Mouse (Mus musculus) embryonic facial prominence, embryonic 12.5 days (tissue): ENCODE results near the gene Abcc5. TPM values are rescaled to one million over a fixed set of nuclear protein-coding genes. Genes with fewer than 3 reads are reported as not detected.
"Not testable (repeated sequence)": the region's sequence is repeated elsewhere in the genome, so short reads cannot be mapped to it uniquely, and the experiment has no call there.

ENCODE experiments used
- ATAC-seq: fragments of 200-750 bp; cut with Nextera tagmentation; 2 replicates; pipeline ENCODE4 v1.8.0; 2017; ENCODE audit not compliant: insufficient number of reproducible peaks, insufficient read depth, low FRiP score, low TSS enrichment
- H3K27ac ChIP-seq: fragments of 300-500 bp; sonication (generic); 2 replicates; pipeline ENCODE4 v1.5.1; 2016; ENCODE audit warnings: mild to moderate bottlenecking
- H3K27me3 ChIP-seq: fragments of 300-500 bp; sonication (generic); 2 replicates; pipeline ENCODE4 v1.6.1; 2016; ENCODE audit warnings: mild to moderate bottlenecking, moderate library complexity
- H3K36me3 ChIP-seq: fragments of 300-500 bp; sonication (generic); 2 replicates; pipeline ENCODE4 v1.6.1; 2016; ENCODE audit warnings: mild to moderate bottlenecking
- H3K4me1 ChIP-seq: fragments of 300-500 bp; sonication (generic); 2 replicates; pipeline ENCODE4 v1.6.1; 2016
- H3K4me2 ChIP-seq: fragments of 300-500 bp; sonication (generic); replicated peaks from 2 replicates; pipeline ENCODE4 v1.6.1; 2016; ENCODE audit warnings: mild to moderate bottlenecking, moderate library complexity
- H3K4me3 ChIP-seq: fragments of 300-500 bp; sonication (generic); 2 replicates; pipeline ENCODE4 v1.5.1; 2016; ENCODE audit warnings: mild to moderate bottlenecking
- H3K9ac ChIP-seq: fragments of 300-500 bp; sonication (generic); 2 replicates; pipeline ENCODE4 v1.6.1; 2016; ENCODE audit warnings: mild to moderate bottlenecking, moderate library complexity
- H3K9me3 ChIP-seq: fragments of 300-500 bp; sonication (generic); 2 replicates; pipeline ENCODE4 v1.6.1; 2016; ENCODE audit warnings: mild to moderate bottlenecking, moderate library complexity
- WGBS: fragments of 180-500 bp; shearing (Covaris S2); methylation state at CpG from one replicate; pipeline ENCODE4 v1.1.7; 2016; 5-methylcytosine and 5-hydroxymethylcytosine counted together
- polyA plus RNA-seq: library from polyadenylated mRNA; unstranded; fragments of >200 nt; fragmentation: Nextera tagmentation; extraction: Ambion mirVana; gene quantifications from 2 replicates; pipeline ENCODE4 v1.2.1, GENCODE M21; 2016

The Abcc5 gene
- polyA plus RNA-seq, 1 experiment from 2014 or later, result 99.6 TPM

GRCm38 (mm10) chr16:20445871-20446270, 19.7 kb upstream of the Abcc5 start:
- Histone ChIP-seq H3K9me3 (no peaks in the 10 kb centered on the region), H3K4me1 (no peaks in the 10 kb centered on the region), H3K36me3 (no peaks in the 10 kb centered on the region), H3K4me2 (no peak overlapping the region), H3K27me3 (no peaks in the 10 kb centered on the region), H3K4me3 (no peak overlapping the region), H3K27ac (no peak overlapping the region), H3K9ac (no peak overlapping the region)
- ATAC-seq, result no peak
- WGBS, result 80% methylated on average over 1 of the region's 1 CpGs

DNA sequence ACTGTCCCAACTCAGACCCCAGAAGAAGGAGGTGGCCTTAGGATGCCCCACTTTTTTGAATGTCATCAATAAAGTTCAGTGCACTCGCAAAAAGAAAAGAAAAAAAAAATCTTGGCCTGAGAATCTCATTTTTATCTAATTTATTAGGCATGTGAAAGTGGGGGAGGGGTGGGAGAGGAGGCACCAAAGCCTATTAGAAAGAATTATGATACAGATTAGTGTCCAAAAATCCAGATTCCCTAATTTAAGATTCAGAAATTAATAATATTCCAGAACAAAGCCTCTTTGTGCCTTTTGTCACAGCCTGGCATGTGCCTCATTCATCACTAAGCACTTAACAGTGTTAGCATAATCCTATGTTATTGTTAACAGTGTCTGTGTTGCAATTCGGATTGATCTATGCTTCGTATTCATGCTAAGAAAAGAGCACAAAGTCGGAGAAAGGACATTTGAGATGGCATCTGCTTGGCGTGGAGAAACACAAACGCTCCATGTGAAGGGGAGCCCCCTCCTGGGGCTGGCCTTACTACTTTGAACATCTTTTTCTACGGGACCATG, 18.7 kb upstream of the Abcc5 start:
- Histone ChIP-seq H3K27me3 (no peaks in the 10 kb centered on the region), H3K36me3 (no peaks in the 10 kb centered on the region), H3K9me3 (no peaks in the 10 kb centered on the region), H3K4me2 (no peak overlapping the region), H3K9ac (no peak overlapping the region), H3K27ac (no peak overlapping the region), H3K4me1 (no peaks in the 10 kb centered on the region), H3K4me3 (no peak overlapping the region)
- WGBS, result 66% methylated on average over 7 of the region's 7 CpGs
- no peak for ATAC-seq

- H3K36me3 ChIP-seq, result no peaks in the 10 kb centered on the region
- no peaks in the 10 kb centered on the region for H3K9me3 ChIP-seq
- WGBS, result 85% methylated on average over 2 of the region's 2 CpGs
- H3K9ac ChIP-seq, result no peak overlapping the region
- no peak overlapping the region for H3K4me3 ChIP-seq
- H3K27ac ChIP-seq, result no peak overlapping the region
- H3K4me1 ChIP-seq, result no peaks in the 10 kb centered on the region
- ATAC-seq, result no peak
- H3K27me3 ChIP-seq, result no peaks in the 10 kb centered on the region
- no peak overlapping the region for H3K4me2 ChIP-seq
Observed at GRCm38 (mm10) chr16:20442871-20443270, 16.7 kb upstream of the Abcc5 start.

GRCm38 (mm10) chr16:20438673-20439415, 12.7 kb upstream of the Abcc5 start:
- no peaks in the 10 kb centered on the region for H3K27me3 ChIP-seq
- ATAC-seq, result no peak
- no peak overlapping the region for H3K27ac ChIP-seq
- H3K4me3 ChIP-seq, result no peak overlapping the region
- H3K9ac ChIP-seq, result no peak overlapping the region
- H3K9me3 ChIP-seq, result no peaks in the 10 kb centered on the region
- no peaks in the 10 kb centered on the region for H3K36me3 ChIP-seq
- WGBS, result 89% methylated on average over 11 of the region's 11 CpGs
- no peak overlapping the region for H3K4me2 ChIP-seq
- no peaks in the 10 kb centered on the region for H3K4me1 ChIP-seq

GRCm38 (mm10) chr16:20438046-20438445, 11.9 kb upstream of the Abcc5 start:
- not testable (repeated sequence) for H3K27ac ChIP-seq, H3K4me3 ChIP-seq, H3K9me3 ChIP-seq, ATAC-seq, H3K27me3 ChIP-seq, H3K4me2 ChIP-seq, H3K36me3 ChIP-seq, H3K9ac ChIP-seq, H3K4me1 ChIP-seq
- 93% methylated on average over 1 of the region's 1 CpGs for WGBS

GRCm38 (mm10) chr16:20436281-20436680, 10.1 kb upstream of the Abcc5 start:
- H3K36me3 ChIP-seq, result no peaks in the 10 kb centered on the region
- no peak for ATAC-seq
- H3K4me3 ChIP-seq, result no peak overlapping the region
- no peaks in the 10 kb centered on the region for H3K27me3 ChIP-seq
- 77% methylated on average over 3 of the region's 3 CpGs for WGBS
- no peak overlapping the region for H3K4me2 ChIP-seq
- no peaks in the 10 kb centered on the region for H3K9me3 ChIP-seq
- H3K27ac ChIP-seq, result no peak overlapping the region
- H3K4me1 ChIP-seq, result no peaks in the 10 kb centered on the region
- no peak overlapping the region for H3K9ac ChIP-seq

DNA sequence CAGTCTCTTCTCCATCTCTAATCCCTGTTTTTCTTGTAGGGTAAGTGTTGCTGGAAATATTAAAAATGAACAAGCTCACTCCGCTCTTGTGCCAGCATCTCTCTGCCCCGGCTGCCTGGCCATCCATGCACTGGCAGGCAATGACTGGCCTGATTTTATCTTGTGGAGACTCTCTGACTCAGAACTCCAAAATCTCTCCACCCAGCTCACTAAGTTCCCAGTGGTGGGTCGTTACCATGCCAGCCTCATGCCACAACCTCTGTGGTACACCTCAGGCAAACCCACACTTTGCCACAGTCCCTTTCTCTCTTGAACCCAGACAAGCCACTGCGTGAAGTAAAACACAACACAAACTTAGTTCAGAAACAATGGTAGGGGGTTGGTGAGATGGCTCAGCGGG, 3.1 kb upstream of the Abcc5 start:
- no peaks in the 10 kb centered on the region for H3K9me3 ChIP-seq

GRCm38 (mm10) chr16:20427566-20427965, 1.4 kb upstream of the Abcc5 start:
- Histone ChIP-seq H3K4me2 (no peak overlapping the region), H3K4me1 (peaks cover 10% of the 10 kb centered on the region), H3K4me3 (no peak overlapping the region), H3K9ac (no peak overlapping the region), H3K36me3 (no peaks in the 10 kb centered on the region), H3K27ac (no peak overlapping the region), H3K27me3 (no peaks in the 10 kb centered on the region), H3K9me3 (no peaks in the 10 kb centered on the region)
- no peak for ATAC-seq
- 79% methylated on average over 4 of the region's 4 CpGs for WGBS

More for the DNA sequence above, 3.1 kb upstream of the Abcc5 start:
- 85% methylated on average over 5 of the region's 5 CpGs for WGBS
- H3K4me2 ChIP-seq, result no peak overlapping the region
- ATAC-seq, result no peak
- H3K36me3 ChIP-seq, result no peaks in the 10 kb centered on the region
- H3K4me1 ChIP-seq, result peaks cover 10% of the 10 kb centered on the region
- no peak overlapping the region for H3K4me3 ChIP-seq
- no peak overlapping the region for H3K27ac ChIP-seq
- no peak overlapping the region for H3K9ac ChIP-seq
- H3K27me3 ChIP-seq, result no peaks in the 10 kb centered on the region

DNA sequence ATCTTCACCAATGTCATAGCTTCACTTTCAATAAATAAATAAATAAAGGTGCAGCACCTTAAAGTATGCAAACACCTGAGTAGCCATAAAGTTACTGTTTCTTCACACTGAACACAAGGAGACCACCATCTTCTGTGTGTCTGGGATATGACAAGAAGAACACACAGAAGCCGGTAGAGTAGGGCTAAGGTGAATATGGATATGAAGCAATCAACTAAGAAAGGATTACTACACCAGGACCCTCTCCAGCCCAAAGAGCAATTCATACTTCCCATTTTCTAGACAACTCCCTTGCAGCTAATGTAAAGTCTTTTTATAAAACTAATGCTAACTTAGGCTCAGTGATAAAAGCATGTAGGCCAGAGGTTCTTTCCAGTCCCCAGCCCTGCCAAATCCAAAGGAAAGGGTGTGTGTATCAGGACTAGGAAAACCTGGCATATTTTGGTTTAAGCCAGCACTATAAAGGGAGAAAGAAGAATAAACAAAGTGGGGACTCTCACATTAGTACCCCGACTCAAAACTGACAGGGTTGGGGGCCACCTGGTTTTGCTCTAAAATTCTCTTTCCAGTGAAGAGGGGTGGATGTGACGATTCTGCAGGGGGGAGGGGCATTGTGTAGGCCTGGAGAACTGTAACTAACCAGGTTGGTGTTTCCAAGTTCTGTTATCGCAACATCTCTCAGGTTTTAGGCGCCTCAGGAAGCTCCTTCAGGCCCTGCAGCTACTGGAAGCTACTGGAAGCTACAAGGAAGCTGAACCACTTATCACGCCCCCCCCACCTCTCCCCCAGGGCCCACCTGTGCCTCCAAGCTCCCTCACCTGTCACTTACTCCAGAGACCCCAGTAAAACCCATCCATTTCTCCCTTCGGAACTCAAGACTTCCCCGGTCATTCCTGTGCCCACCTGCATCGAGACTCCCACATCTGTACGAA, 1.2 kb downstream of the Abcc5 start:
- Histone ChIP-seq H3K36me3 (peaks cover 8% of the 10 kb centered on the region), H3K4me2 (peak overlapping the region; percentile 72), H3K9ac (peak overlapping the region; percentile 77), H3K27ac (no peak overlapping the region), H3K4me3 (peak overlapping the region; percentile 77), H3K4me1 (peaks cover 10% of the 10 kb centered on the region), H3K27me3 (no peaks in the 10 kb centered on the region), H3K9me3 (no peaks in the 10 kb centered on the region)
- 47% methylated on average over 10 of the region's 10 CpGs for WGBS
- ATAC-seq, result no peak

- H3K9me3 ChIP-seq, result no peaks in the 10 kb centered on the region
- WGBS, result 88% methylated on average over 7 of the region's 7 CpGs
- H3K27ac ChIP-seq, result no peak overlapping the region
- no peak overlapping the region for H3K4me3 ChIP-seq
- H3K4me1 ChIP-seq, result peaks cover 10% of the 10 kb centered on the region
- peaks cover 8% of the 10 kb centered on the region for H3K36me3 ChIP-seq
- no peak overlapping the region for H3K9ac ChIP-seq
- ATAC-seq, result no peak
- no peak overlapping the region for H3K4me2 ChIP-seq
- H3K27me3 ChIP-seq, result no peaks in the 10 kb centered on the region
Observed at GRCm38 (mm10) chr16:20424226-20424663, 1.9 kb downstream of the Abcc5 start.

DNA sequence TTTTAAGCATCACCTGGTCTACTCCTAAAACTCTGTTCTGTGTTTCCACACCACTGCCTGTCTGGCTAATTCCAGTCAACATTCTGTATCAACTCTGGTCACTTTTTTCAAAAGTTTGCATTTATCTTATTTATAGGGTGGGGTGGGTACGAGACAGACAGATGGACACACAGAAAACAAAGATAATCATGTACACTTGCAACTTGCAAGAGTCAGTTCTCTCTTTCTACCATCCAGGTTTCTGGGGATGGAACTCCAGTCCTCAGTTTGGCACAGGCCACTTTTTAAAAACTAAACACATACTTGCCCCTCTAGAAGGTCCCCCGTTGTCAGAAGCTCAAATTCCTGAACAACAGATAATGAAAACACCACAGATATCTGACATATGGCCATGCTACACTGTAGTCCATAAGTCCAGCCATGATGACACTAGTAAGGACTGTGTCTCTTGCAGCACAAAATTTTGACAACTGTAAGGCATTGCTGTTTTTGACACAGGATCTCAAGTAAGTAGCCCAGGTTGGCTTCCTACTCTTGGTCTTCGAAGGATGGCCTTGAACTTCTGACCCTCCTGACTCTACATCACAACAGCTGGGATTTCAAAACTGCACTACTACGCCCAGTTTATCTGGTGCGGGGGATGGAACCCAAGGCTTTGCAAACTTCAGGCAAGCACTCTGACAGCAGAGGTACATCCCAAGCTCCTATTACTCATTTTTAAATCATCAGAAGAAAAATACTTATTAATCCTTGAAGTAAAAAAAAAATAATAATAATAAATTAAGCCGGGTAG, 3.1 kb downstream of the Abcc5 start:
- 84% methylated on average over 6 of the region's 6 CpGs for WGBS
- Histone ChIP-seq H3K4me2 (no peak overlapping the region), H3K9ac (no peak overlapping the region), H3K4me1 (peaks cover 10% of the 10 kb centered on the region), H3K9me3 (no peaks in the 10 kb centered on the region), H3K27me3 (no peaks in the 10 kb centered on the region), H3K4me3 (no peak overlapping the region), H3K36me3 (peaks cover 8% of the 10 kb centered on the region), H3K27ac (no peak overlapping the region)
- no peak for ATAC-seq
